Mouse (Mus musculus) telencephalon, adult 2 months (tissue): ENCODE results near the gene Raf1.
"Not testable (repeated sequence)": the region's sequence is repeated elsewhere in the genome, so short reads cannot be mapped to it uniquely, and the experiment has no call there.

ENCODE experiments used
- DNase-seq: peaks from one replicate; pipeline ENCODE4 v3.0.0-alpha.2; 2011; ENCODE audit warnings: low read depth, low spot score

Raf1 gene

DNA sequence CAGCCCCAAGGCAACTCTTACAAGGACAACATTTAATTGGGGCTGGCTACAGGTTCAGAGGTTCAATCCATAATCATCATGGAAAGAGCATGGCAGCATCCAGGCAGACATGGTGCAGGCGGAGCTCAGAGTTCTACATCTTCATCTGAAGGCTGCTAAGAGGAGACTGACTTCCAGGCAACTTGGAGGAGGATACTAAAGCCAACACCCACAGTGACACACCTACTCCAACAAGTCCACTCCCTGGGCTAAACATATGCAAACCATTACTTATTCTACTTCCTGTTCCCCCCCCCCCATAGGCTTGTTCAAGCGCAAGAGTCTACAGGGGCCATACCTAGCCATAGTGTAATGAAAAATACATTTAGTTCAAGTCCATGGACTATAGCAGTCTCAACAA, 7.8 kb upstream of the Raf1 start:
- DNase-seq = no peak

GRCm38 (mm10) chr6:115681066-115681465, 4.6 kb upstream of the Raf1 start:
- DNase-seq = no peak

DNA sequence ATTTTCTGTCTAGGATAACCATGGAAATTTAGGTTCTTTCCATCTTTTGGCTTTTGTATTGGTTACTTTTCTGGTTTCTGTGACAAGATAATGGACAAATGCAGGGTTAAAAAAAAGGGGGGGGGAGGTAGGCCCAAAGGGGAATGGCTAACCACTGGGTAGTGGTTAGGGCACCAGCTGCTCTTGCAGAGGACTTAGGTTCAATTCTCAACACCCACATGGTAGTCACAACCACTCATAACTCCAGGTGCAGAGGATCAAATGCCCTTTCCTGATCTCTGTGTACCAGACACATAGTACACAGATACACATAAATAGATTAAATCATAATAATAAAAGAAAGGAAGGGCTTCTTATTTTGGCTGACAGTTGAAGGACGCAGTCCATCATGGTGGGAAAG, 1.6 kb upstream of the Raf1 start:
- DNase-seq = no peak

DNA sequence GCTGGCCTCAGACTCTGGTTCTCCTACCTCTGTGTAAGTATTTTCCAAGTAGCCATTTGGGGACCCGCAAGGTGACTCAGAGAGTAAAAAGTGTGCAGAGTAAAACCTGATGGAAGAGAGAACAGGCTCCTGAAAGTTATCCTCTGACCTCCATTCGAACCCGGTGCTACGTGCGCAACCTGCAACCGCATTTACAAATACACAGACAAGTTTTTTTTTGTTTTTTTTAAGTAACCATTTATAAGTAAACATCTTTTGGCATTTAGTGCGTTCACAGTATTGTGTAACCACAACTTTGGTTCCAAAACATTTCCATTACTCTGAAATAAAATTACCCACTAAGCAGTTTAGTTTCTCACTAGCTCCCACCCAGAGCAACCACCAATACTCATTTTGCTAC, 1.0 kb upstream of the Raf1 start:
- no peak for DNase-seq

GRCm38 (mm10) chr6:115675508-115676336, 713 bp downstream of the Raf1 start:
- DNase-seq = no peak

- DNase-seq = no peak
Measured at GRCm38 (mm10) chr6:115675166-115675507, 1.3 kb downstream of the Raf1 start.

- no peak for DNase-seq
Measured at GRCm38 (mm10) chr6:115674316-115674715, 2.1 kb downstream of the Raf1 start.

DNA sequence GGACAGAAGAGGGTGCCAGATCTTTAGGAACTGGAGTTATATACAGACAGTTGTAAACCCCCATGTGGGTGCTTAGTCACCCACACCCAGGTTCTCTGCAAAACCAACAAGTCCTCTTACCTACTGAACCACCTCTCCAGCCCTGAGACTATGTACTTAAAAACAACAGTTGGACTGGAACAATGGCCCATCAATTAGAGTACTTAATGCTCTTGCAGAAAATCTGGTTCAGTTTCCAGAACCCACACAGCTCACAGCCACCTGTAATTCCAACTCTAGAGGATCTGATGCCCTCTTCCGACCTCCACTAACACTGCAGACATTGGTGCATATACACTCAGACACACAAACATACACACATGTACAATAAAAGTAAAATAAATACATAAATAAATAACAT, 3.7 kb downstream of the Raf1 start:
- DNase-seq = no peak

DNA sequence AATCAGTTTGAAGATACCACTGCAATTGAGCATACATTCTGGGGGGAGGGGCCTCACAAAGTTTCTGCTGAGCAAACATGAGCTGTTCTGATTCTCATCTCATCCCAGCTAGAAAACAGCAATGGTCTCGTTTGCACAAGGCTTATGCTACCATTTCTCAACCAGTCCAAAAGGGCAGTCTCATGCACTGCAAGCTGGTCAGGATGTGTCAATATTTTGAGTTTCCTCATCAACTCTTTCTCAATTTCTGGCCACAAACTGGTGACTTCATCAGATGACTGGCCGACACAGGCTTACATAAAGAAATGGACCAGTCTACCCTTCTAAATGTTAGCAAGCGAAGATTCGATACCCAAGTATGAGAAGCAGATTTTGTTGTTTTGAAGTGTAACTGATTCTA, 9.8 kb downstream of the Raf1 start:
- DNase-seq = no peak

DNA sequence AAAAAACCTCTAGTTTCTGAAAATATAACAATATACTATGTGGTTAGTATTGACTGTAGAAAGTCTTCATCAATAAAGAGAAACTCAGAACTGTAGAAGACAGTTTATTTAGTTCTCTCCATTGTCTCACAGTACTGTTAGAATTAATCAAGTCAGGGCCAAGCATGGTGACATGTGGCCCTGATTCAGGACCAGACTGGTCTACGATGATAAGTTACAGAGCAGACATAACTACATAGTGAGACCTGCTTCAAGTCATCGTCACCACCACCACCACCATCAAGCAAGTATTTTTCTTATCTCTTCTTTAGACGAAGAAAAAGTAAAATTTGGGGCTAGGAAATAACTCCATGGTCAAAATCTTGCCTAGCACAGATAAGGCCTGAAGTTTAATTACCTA, 12.2 kb downstream of the Raf1 start:
- DNase-seq = no peak

- no peak for DNase-seq
Measured at GRCm38 (mm10) chr6:115658802-115659201, 17.6 kb downstream of the Raf1 start.

GRCm38 (mm10) chr6:115653939-115654338, 22.5 kb downstream of the Raf1 start:
- no peak for DNase-seq

- no peak for DNase-seq
Measured at GRCm38 (mm10) chr6:115651719-115652118, 24.7 kb downstream of the Raf1 start.

- DNase-seq = no peak
Measured at GRCm38 (mm10) chr6:115650476-115651427, 25.7 kb downstream of the Raf1 start.

DNA sequence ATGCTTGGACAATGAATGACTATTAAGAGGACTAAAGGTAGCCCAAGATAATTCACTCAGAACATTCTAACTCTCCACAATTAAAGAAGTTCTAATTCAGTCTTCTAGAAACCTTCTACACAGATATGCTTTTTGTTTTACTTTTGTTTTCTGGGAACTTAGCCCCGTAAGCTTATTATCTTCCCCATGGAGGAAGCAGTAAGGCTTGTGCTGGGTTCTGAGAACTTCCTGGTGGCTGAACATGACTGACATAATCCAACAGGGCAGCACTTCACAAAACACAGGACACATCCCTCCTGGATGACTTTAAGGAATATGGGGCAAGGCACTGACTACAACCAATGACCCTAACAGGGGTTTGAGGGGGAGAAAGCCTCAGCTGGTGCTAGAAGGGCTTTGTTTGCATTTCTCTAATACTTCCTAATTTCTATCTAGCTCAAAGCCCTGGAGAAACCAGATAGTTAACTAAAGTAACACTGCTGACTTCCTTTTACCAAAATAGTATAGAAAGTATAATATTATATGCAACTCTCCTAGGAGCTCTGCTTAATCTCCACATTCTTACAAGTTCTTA, 26.6 kb downstream of the Raf1 start:
- no peak for DNase-seq

DNA sequence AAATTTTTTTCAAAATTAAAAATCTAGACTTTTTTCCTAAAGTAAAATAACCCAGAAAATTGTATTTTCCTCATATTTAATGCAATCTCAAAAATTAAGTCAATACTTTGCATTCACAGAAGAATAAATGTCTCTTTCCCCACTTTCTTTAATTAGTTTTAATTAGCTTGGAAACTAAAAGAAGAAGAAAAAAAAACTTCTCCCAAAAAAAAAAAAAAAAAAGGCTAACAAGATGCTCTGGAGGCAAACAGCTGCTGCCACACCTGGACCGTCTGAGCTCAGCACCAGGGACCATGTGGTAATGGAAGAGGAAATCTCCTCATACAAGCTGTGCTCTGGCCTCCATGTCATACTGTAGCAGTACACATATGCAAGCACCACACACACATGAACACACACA, 33.1 kb downstream of the Raf1 start:
- no peak for DNase-seq

- not testable (repeated sequence) for DNase-seq
Measured at GRCm38 (mm10) chr6:115638188-115638587, 38.2 kb downstream of the Raf1 start.

DNA sequence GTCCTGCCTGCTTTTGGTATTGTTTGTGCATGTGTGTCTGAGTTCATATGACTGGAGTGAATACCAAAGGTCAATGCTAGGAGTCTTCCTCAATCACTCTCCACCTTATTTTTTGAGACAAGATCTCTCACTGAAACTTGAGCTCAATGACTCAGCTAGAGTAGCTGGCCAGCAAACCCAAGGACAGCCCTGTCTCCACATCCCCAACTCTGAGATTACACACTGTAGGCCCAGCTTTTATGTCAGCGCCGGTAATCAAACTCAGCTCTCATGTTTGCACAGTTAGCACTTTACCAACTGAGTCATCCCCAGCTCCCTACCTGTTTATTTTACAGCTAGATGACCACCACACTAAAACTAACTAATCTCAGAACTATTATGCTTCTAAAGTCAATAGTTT, 42.4 kb downstream of the Raf1 start:
- DNase-seq = no peak

GRCm38 (mm10) chr6:115631056-115631795, 45.2 kb downstream of the Raf1 start:
- no peak for DNase-seq

DNA sequence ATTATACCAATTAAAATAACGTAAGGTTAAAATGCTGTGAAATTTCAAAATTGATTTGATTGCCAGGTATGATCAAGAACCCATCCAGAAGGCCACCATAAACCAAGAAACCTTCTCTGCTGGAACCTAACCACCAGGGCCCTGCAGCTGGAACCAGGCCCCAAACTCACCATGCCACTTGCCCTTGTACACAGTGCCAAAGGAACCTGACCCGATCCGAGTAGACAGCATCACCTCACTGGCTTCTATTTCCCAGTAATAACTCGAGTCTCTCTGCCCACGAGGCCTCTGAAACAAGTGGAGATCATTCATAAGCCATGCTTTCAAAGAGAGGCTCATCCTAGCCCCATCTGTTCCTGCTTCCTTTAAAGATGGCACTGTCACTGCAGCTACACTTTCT, 50.3 kb downstream of the Raf1 start:
- no peak for DNase-seq

DNA sequence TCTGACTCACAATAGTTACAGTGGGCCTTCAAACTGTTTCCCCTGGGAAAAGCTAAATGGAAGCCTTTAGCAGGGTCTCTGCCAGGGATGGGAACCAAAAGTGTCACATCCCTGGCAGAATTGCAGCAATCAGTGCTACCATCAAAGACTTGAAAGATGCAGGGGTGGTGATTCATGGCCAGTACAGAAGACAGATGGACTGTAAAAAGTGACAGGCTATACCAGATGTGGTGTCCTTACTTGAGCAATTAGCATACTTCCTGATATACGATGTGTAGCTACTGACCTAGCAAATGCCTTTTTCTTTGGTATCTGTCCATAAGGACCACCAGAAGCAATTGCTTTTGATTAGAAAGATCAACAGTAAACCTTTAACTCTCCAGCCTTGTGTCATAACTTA, 55.5 kb downstream of the Raf1 start:
- DNase-seq = no peak

- no peak for DNase-seq
Measured at GRCm38 (mm10) chr6:115619818-115620217, 56.6 kb downstream of the Raf1 start.
